Mouse (Mus musculus) bone marrow macrophage, adult 2 months (primary cell): ENCODE measurements around the gene Trpt1.

Experiments used
- CTCF ChIP-seq: IDR thresholded peaks from 2 replicates; pipeline ENCODE4 v1.5.1; 2012; ENCODE audit warnings: low read depth, mild to moderate bottlenecking, low read length, moderate library complexity
- POLR2A ChIP-seq: IDR thresholded peaks from 2 replicates; pipeline ENCODE4 v1.6.1; 2012; ENCODE audit warnings: mild to moderate bottlenecking, low read depth, low read length, borderline replicate concordance

- no peak for TF ChIP-seq POLR2A
- no peak for TF ChIP-seq CTCF
Observed at GRCm38 (mm10) chr19:6972247-6972917, 23.5 kb upstream of the Trpt1 start.
